Mouse (Mus musculus) hindlimb bud, embryonic 11.5 days (tissue): Measurements from ENCODE around the gene 4933427D14Rik.

Experiments
- DNase-seq: peaks from one replicate; pipeline ENCODE4 v3.0.0-alpha.2; 2012; ENCODE audit warnings: low read depth, low spot score; ENCODE audit errors: extremely low spot score

4933427D14Rik gene

GRCm38 (mm10) chr11:72145182-72145876 lies 61.9 kb downstream of the 4933427D14Rik start:
- no peak for DNase-seq

GRCm38 (mm10) chr11:72142889-72143288 lies 64.4 kb downstream of the 4933427D14Rik start:
- DNase-seq, result no peak

DNA sequence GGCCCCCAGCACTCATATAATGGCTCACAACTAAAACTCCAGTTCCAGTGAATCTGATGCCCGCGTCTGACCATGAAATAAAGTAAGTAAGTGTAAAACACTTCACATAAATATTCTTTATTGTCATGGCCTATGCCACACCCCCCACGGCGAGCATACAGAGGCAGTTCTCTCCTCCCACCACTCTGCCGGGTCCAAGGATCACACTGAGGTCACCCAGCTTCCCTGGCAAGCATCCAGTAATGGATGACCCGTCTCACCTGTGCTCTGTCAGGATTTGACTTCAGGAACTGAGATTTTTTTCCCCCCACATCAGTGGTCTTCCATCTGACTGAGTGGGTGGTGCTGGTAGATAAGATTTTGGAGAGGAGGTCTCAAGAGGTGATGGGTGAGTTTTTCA lies 67.1 kb downstream of the 4933427D14Rik start:
- no peak for DNase-seq

GRCm38 (mm10) chr11:72136231-72136982 lies 70.9 kb downstream of the 4933427D14Rik start:
- DNase-seq, result no peak

- DNase-seq, result no peak
Measured at GRCm38 (mm10) chr11:72135383-72136158, 71.7 kb downstream of the 4933427D14Rik start, which contains the start of gene Pitpnm3. TSS of gene Pitpnm3 (minus strand) at chr11:72135778.

- no peak for DNase-seq
Measured at GRCm38 (mm10) chr11:72134536-72135382, 72.5 kb downstream of the 4933427D14Rik start.

DNA sequence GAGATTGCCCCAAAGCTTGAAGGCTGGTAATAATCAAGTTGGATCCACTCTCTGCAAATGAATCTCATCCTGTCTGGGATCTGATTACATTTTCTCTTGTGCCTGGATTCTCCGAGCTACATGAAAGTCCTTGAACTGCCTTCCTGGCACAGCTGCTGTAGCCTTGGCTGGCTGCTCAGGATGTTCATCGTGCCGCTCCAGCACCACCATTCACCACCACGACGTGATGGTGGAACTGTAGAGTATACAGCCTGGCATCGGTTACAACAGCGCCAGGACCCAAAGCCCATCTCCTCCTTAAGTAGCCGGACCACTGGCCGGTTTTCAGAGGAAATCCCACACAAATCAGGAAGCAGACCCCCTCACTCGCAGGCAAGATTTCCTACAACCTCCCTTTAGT lies 74.2 kb downstream of the 4933427D14Rik start:
- no peak for DNase-seq

DNA sequence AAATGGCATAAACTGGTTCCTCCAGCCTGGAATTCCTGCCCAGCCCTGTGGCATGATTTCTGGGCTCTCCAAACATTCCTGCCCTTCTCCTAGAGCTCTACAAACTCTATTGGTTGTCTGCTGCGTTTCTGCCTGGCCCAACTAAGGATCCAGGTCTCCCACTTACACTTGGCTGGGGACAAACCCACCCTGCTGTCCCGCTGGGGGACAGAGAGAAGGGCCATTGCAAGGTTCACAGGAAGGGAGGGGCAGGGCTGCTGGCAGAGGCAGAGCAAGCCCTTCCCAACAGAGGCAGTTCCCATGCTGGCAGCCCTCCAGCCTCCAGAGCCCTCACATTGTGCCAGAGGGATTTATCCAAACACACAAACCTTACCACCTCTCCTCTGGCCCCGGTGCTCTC lies 75.0 kb downstream of the 4933427D14Rik start:
- no peak for DNase-seq

DNA sequence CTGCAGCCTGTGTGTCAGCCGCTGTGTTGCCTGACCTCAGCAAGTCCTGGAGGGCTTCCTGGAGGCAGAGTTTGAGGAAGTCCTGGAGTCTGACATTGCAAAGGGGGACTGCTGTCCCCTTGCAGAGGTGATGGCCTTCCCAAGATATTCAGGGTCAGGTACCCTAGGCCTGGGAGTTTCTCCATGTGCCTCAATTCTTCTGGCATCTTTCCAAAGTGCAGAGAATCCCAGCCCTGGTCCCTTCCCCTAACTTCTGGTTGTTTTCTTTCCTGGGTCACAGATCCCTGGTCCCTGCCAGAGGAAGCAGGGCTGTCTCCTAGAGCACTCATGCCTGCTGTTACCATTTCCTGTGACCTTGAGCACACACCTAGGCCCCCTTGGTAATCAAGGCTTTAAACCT lies 75.6 kb downstream of the 4933427D14Rik start:
- no peak for DNase-seq

DNA sequence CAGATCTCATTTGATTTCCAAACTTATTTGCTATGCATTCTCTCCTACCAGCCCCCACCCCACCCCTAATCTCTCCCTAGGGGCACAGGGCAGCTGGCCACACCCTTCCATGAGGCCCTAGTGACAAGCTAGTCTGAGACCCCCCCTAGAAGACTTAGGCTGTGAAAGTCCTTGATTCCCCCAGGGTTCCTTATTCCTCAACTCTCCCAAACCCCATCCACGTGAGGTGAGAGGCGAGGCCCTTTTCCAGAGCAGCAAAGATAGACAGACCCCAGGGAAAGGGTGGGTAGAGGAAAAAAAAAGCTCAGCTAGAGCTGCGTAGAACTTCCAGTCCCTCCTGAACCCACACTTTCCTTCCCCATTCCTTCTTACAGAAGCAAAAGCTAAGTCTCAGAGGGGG lies 76.4 kb downstream of the 4933427D14Rik start:
- no peak for DNase-seq

- no peak for DNase-seq
Measured at GRCm38 (mm10) chr11:72130472-72130871, 76.8 kb downstream of the 4933427D14Rik start.

DNA sequence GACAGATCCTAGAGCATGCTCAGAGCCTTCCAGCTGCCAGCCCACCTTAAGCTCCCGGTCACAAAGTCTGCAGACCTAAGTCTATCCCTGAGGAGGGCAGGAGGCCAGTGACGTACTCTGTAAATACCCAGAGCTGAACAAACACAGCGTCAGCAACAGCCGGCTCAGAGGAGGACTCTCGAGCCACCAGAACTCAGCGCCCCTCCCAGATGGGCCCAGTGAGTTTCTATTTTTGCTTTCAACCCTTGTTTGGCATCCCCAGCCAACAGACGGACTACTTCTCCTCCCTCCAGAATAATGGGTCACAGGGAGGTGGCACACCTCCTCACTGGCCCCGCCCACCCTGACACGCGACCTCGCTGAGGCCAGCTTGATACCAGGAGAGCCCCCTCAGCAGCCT lies 77.2 kb downstream of the 4933427D14Rik start:
- DNase-seq, result no peak

- no peak for DNase-seq
Measured at GRCm38 (mm10) chr11:72129032-72129894, 78.0 kb downstream of the 4933427D14Rik start.

DNA sequence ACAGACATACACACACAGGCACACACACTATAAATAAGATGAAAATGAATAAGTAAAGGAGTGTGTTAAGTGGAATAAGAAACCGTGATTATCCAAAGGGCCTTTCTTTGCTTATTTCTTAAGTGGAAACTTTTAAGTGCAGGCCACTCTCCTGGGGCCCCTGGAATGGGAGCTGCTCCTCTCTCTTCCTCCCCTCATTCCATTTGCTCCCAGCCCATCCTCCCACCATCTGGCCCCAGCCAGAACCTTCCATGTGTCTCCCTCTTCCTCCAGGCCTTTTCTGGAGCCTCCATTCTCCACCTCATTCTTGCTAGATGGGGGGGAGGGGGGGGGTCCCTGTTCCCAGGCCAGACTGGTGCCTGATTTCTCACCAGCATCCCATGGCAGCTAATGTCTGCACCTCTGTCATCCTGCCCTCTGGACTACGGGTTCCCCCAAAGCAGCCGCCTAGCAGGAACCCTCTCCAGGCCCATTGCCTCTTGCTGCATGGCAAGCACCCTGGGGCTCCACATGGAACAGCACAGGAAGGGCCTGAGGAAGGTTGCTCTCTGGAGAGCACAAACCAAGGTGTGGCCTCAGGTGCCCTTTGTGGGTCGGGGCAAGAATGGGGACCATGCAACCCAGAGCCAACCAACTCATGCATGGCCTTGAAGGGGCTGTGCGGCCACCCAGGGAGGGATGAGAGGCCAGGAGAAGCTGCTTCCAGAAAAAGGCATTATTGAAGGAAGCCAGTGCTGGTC lies 79.6 kb downstream of the 4933427D14Rik start:
- no peak for DNase-seq

DNA sequence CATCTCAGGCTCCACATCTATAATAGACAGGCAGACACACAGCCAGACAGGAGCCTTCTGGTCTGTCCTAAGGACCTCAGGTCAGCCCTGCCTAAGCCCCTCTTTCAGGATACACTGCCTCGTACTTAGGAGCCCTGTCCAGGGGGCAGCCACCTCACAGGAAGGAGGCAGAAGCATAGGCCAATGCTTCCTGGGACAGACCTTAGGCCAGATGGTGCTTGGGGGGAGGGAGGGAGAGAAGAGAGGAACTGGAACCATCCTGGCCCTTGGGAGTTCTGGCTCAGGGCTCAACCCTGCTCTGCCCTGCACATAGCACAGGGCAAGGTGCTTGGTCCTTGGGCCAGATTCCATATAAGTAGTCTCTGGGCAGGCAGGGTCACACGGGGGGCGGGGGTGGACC lies 81.5 kb downstream of the 4933427D14Rik start:
- DNase-seq, result no peak

GRCm38 (mm10) chr11:72123531-72123930 lies 83.7 kb downstream of the 4933427D14Rik start:
- DNase-seq, result no peak

GRCm38 (mm10) chr11:72120354-72120753 lies 86.9 kb downstream of the 4933427D14Rik start:
- no peak for DNase-seq

DNA sequence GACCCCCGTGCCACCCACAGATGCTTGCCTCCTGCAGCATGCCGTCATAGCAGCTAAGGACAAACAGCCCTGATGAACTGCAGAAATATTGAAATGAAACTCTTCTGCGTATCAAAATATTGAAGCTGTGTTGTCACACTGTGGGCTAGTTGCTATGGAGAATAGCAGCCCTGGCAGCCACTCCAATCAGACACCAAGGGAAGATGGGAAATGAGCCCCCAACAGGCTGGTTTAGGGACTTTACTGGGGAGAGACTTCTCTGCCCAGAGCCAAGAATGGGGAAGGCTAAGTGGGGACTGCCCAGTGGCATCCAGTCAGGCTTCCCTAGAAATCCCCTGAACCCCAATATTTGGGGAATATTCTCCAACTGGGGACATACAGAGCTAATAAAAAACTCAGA lies 88.6 kb downstream of the 4933427D14Rik start:
- DNase-seq, result no peak

DNA sequence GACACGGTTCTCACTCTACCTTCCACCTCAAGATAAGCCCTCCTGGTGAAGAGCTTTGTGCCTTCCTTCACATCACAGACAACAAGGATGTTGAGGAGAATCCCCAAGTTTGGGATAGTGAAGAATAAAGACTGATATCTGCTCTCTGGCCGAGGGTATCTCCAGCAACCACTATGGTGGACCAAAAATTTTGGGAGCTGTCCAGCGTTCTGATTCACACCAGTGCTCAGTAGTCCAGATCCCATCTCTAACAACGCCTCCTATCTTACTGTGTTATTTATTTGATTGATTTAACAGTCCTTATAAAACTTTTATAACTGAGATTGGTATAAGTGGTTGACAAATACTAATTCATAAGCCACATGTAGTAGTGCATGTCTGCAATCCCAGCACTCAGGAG lies 94.0 kb downstream of the 4933427D14Rik start:
- DNase-seq, result no peak
